Mouse (Mus musculus) spleen, postnatal 14 days (tissue): ENCODE measurements around the gene Raet1e.
"Not testable (repeated sequence)": the region's sequence is repeated elsewhere in the genome, so short reads cannot be mapped to it uniquely, and the experiment has no call there.

ENCODE experiments used
- DNase-seq, 2 experiments: peaks; one replicate each; pipeline ENCODE4 v3.0.0; 2021 to 2022; ENCODE audit warnings: low spot score in 2 of 2

The Raet1e gene

DNA sequence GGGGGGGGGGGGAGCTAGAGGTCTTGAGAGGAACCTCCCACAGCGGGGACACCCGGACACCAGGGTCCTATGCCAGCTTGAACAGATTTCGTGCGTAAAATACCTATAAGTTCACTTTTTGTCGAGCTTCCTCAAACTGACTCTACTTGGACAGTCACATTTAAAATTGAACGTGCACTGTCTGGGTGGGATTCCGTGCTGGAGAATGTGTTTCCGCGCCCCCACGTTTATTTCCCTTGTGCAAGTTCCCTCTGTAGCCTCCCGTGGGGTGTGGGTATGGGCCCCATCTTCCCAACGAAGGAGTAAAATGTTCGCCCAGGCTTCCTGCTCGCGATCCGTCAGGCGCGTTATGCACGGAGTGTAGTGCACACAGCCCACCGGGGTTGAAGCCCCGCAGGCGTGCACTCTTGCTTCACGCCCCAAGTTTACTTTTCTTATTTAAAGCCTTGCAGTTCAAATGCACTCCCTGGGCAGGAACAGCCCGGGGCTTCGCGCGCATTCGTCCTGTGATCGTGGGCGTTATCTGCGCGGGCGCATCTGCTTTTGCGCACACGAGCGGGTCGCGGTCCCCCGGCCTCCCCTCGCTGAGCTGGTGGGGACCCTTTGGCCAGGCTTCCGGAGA is 115.4 kb downstream of the Raet1e start:
- DNase-seq = no peak

- no peak for DNase-seq
Measured at GRCm38 (mm10) chr10:22274445-22275057, 116.2 kb downstream of the Raet1e start.

- not testable (repeated sequence) for DNase-seq
Measured at GRCm38 (mm10) chr10:22278468-22278867, 120.1 kb downstream of the Raet1e start.

- DNase-seq = no peak
Measured at GRCm38 (mm10) chr10:22282816-22283215, 124.4 kb downstream of the Raet1e start.

- no peak for DNase-seq
Measured at GRCm38 (mm10) chr10:22295676-22296075, 137.3 kb downstream of the Raet1e start.

GRCm38 (mm10) chr10:22297033-22297762 is 138.8 kb downstream of the Raet1e start:
- no peak for DNase-seq

DNA sequence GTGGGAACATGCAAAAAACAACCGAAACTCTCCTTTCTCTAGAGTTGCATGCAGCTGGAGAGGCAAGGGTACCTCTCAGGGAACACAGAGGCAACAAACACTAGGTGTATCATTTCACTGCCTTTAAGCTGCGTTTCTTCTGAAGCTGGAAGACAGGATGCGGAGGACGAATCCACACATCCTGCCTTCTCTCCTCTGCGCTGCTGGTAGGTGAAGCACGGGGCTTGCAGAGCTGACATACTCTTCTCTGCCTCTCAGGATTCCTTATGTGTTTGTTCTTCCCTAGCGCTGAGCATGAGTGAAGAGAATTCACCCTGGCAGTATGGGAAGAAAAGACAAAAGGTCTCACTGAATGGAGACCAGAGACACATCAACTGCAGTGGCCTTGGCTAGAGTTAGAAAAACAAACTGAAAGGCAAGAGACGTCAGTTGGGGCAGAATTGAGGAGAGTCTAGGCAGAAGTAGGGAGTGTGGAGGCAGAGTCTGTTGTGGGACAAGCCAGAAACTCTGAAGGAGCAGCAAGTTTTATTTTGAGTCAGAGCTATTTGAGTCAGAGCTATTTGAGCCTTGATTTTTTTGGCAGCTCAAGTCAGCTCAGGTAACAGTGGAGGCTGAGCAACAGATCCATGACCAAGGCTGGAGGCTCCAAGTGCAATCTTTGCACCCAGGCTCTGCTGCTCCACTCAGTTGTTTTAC is 139.5 kb downstream of the Raet1e start:
- no peak for DNase-seq

GRCm38 (mm10) chr10:22299324-22299723 is 141.0 kb downstream of the Raet1e start:
- DNase-seq = no peak

DNA sequence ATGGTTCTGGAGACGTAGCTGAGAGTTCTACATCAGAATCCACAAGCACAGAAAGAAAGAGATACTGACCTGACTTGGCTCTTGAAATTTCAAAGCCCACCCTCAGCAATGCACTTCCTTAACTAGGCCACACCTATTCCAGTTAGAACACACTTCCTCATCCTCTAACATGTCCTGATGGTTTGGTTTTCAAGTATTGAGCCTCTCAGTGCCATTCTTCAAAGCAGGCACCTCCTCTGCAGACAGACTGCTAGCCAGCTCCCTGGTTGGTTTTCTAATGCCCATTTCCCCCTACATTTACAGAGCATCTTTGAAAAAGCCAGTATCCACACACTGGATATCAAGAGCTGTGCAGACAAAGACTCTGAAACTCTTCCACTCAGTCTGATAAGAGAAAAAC is 143.3 kb downstream of the Raet1e start:
- DNase-seq = no peak

DNA sequence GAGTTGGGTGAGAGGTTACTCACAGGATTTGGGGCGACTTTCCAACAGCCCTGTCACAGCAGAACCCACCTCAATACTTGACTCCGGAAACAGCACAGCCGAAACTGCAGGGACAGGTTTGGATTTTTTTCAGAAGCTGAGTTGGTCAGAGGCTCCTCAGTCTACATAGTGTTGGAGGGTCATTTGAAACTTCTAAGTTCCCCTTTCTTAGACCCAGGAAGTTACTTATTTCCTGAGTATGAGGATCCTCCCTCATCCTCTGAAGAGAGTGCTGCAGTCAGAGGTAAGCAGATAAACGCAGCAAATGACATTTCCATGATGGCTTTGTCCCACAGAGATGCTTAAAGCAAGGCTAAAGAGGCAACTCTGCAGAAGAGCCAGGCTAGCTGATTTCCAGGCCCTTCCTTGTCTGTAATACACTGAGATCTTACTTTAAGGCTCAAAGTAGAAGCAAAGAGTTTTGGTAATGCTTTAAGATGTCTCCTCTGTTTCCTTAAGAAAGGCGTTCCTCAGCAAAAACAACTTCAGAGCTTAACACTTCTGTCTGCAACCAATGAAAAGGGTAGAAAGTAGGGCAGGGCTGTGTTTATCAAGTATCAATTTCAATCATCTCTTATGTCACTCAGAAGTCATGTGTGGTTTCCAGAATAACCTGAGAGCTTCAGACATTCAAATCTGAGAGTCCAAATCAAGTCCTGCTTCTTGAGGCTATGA is 144.1 kb downstream of the Raet1e start:
- no peak for DNase-seq

DNA sequence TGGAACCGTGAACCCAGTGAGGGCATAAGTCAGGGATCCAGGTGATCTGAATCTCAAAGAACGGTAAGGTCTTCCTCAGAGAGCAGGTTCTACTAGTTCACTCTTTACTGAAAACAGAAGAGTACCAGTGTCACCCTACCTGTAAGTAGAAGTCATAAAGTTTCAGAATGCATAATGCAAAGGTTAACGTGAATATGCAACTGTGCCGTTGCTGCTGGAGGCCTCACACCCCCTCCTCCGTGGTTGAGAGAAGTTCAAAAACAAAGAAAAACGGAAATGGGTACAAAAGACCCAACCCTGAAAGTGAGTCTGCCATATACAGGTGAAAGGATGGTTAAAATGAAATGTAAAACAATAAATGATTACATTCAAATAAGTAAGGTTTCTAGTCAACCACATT is 145.4 kb downstream of the Raet1e start:
- no peak for DNase-seq

GRCm38 (mm10) chr10:22305801-22306200 is 147.4 kb downstream of the Raet1e start:
- no peak for DNase-seq

DNA sequence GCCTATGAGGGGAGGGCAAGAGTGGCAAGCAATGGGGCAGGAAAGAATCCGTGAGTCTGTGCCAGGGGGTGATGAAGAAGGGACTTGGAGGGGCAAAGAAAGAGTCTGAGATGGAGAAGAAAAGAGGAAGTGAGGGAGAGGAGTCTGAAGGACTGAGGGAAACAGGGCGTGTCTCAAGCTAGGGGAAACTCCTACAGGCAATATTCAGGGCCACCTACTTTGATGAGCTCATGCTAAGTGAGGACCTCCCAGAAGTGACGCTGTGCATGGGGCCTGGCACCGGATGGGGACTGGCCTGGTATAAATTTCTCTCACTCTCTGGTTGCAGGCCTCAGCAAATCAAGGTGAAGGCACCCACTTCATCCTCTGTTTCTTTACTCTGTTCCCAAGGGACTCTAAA is 148.1 kb downstream of the Raet1e start:
- DNase-seq = peak in 1 of 2 experiments; percentile 8

DNA sequence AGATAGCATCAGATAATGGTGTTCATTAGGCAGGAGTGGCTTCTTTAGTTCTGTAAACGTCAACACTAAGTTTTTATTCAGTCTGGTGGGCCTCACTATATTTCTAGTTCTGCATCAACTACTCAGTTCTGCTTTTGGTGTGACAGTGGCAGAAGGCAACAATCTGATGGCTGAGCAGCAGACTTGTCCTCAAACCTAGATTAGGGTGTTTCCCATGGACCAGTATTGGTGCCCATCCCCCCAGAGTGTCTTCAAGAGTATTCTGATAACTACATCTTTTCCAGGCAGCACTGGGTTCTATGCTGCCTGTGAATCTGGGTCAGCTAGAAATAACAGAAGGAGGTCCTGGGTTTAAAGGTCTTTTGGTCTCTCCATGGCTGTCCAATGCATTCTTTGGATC is 149.9 kb downstream of the Raet1e start:
- DNase-seq = no peak

GRCm38 (mm10) chr10:22322858-22323257 is 164.5 kb downstream of the Raet1e start:
- DNase-seq = no peak

- DNase-seq = not testable (repeated sequence)
Measured at GRCm38 (mm10) chr10:22345721-22346120, 187.4 kb downstream of the Raet1e start.

DNA sequence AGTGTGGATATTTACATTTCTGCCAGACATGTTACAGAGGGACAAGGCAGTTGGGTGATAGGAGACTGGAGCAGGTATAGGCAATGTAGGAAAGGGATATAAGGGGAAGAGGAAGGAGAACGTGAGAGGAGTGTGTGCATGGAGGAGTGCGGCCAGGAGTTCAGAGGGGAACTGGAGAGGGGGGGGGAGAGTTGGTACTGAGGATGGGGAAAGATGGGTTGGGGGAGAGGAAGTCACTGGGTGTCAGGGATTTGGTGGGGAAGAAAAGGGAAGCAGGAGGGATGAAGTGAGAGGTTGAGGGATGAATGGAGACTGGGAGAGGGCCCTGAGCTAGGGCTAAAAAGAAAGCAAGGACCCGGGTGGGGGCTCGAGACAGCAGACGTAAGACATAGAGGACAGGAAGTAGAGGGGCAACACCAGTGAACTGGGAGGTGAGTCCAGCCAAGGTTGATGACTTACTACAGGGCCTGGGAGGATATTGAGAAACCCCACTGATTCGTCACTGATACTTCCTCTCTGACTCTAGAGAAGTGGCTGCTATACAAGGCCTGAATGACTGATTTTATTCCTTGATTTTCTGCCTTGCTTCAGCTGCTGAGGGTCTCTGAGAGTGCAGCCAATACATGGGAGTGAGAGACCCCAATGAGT is 195.3 kb downstream of the Raet1e start:
- DNase-seq = not testable (repeated sequence)

DNA sequence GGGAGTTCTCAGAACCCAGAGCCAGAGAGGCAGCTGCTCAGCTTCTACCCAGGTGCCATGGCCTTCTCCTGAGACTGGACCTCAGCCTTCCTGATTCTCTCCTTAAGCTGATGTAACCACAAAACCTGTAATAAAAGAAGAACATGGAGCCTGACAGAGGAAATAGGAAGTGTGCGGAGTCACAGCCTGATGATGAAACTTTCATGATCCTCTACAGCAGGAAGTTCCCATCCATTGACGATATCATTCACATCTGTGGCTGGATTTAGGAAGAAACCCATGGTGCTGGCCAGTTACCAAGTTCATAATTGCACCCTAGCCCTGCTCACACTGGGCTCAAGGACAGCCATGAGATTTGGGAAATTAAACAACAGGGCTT is 195.8 kb downstream of the Raet1e start:
- DNase-seq = not testable (repeated sequence)

GRCm38 (mm10) chr10:22357373-22357772 is 199.0 kb downstream of the Raet1e start:
- DNase-seq = not testable (repeated sequence)

DNA sequence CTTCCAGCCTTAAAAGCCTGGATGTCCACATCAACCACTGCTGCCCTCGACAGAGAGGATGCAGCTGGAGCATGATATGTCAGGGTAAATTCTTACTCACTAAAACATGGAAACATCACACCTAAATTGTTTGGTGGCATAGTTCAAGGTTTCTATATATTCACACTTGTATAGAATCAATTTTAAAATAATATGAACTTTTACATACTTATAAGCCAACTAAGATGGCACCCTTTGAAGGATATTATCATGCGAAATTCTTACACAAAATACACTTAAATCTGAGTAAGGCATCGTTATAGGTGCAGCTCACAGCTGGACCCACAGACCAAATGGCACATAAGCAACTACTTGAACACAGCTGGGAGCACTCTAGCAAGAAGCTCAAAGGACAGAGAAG is 201.9 kb downstream of the Raet1e start, which contains the start of gene Raet1d:
Raet1d (plus strand) TSS at position 301 of the 400 bp plus-strand sequence.
- not testable (repeated sequence) for DNase-seq

- not testable (repeated sequence) for DNase-seq
Measured at GRCm38 (mm10) chr10:22360957-22361356, 202.6 kb downstream of the Raet1e start.
